Mouse (Mus musculus): ENCODE measurements at regions not wholly inside any gene's neighbourhood (a gene's known extent, or its start where the extent isn't known, plus 50 kb on each side); places are given as distances from the start of the nearest gene placed in this dataset.

DNA sequence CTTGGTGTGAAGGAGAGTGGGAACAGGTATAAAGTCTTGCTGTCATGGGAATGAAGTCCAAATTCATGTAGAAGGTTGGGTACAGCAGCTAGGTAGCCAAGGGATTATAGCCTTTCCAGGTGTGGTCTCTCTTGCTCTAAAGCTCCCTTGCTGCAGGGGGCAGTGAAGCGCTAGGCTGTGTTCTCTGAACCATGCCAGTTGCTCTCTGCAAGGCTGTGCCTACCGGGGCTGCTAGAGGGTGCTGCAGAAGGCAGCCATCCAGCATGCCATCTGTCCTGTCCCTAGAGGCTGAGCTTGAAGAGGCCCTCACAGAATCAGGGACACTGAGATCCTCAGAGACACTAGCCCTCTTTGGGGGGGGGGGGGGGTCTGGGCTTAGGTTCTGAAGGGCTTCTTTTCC lies 50.6 kb upstream of the Shank2 start:
- Histone ChIP-seq H3K4me3 (ENCODE audit: low read depth, low read length) (no peak overlapping the region), H3K27ac (replicated peaks) (no peak overlapping the region), H3K4me2 (replicated peaks; ENCODE audit: low read depth) (no peak overlapping the region), H3K9ac (ENCODE audit: low read length) (no peak overlapping the region), H3K27me3 (ENCODE audit: control insufficient read depth, insufficient read depth, low read length) (no peaks in the 10 kb centered on the region), H3K36me3 (ENCODE audit: control insufficient read depth, insufficient read depth, low read length) (no peaks in the 10 kb centered on the region), H3K4me1 (replicated peaks; ENCODE audit: control insufficient read depth, insufficient read depth) (no peaks in the 10 kb centered on the region), H3K9me3 (ENCODE audit: control insufficient read depth, low read length) (no peaks in the 10 kb centered on the region)
- TF ChIP-seq CTCF (IDR thresholded peaks at IDR 0.05; ENCODE audit: low read depth) (peak; percentile 77), EP300 (optimal IDR thresholded peaks at IDR 0.05) (no peak)
- peak; percentile 72 for ATAC-seq (ENCODE audit: low FRiP score, low TSS enrichment)
- WGBS: 31% methylated on average over 2 of the region's 2 CpGs
- DNase-seq (ENCODE audit: low spot score): peak; percentile 76

Measured in stomach, postnatal 0 days (tissue).